Mouse (Mus musculus) liver, adult 2 months (tissue): Measurements from ENCODE around the gene Tgfbi.

Experiments used
- CTCF ChIP-seq: fragments of 200-500 bp; IDR thresholded peaks from 2 replicates; pipeline ENCODE4 v1.5.1; 2011; ENCODE audit warnings: low read depth, low read length, control low read depth
- POLR2A ChIP-seq: fragments of 200-500 bp; IDR thresholded peaks from 2 replicates; pipeline ENCODE4 v1.6.1; 2011; ENCODE audit warnings: low read length, control low read depth; ENCODE audit not compliant: insufficient read depth; ENCODE audit errors: extremely low read depth

DNA sequence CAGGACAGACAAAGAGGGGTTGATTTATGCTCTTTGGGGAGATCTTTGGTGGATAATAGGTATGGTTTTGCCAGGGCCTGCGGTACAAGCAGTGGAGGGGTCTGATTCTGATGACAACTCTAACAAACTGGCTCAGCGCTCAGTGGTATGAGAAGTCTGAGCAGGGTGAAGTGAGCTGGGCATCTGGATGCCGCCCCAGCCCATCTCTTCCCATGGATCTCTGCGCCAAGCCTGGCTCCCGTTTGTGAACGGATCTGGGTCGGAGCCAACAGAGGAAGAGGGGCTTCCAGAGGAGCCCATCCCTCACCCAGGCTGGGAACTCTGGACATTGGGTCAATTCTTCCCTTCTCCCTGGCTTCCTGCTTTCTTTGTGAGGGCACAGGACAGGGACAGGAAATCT, 74.0 kb downstream of the Tgfbi start:
- no peak for TF ChIP-seq POLR2A
- TF ChIP-seq CTCF = no peak
